Mouse (Mus musculus): ENCODE measurements around the gene Fndc3b. TPM values are rescaled to one million over a fixed set of nuclear protein-coding genes. Genes with fewer than 3 reads are reported as not detected.
A peak's percentile ranks its signal among the peaks of the same experiment; 100 is the strongest.

The Fndc3b gene
- polyA plus RNA-seq, 1 experiment from 2014 or later = 13.3 TPM

- no peak overlapping the region for H3K9ac ChIP-seq (ENCODE audit: low read depth, low read length)
- no peak for ATAC-seq
- no peaks in the 10 kb centered on the region for H3K27me3 ChIP-seq (replicated peaks; ENCODE audit: control insufficient read depth, insufficient read depth, low read length)
- no peak overlapping the region for H3K4me3 ChIP-seq (ENCODE audit: low read depth, low read length)
- peaks cover 4% of the 10 kb centered on the region; the same call in 1 of the 2 replicates for H3K36me3 ChIP-seq (ENCODE audit: control insufficient read depth, insufficient read depth)
- WGBS = 85% methylated on average over 1 of the region's 1 CpGs
- TF ChIP-seq CTCF (IDR thresholded peaks at IDR 0.05; ENCODE audit: low read depth) = peak; percentile 35; the same call in 1 of the 2 replicates
- no peak overlapping the region for H3K4me2 ChIP-seq (replicated peaks; ENCODE audit: low read depth)
- H3K9me3 ChIP-seq (ENCODE audit: control insufficient read depth) = no peaks in the 10 kb centered on the region
- no peak overlapping the region for H3K27ac ChIP-seq (ENCODE audit: low read depth, low read length)
- H3K4me1 ChIP-seq (replicated peaks; ENCODE audit: control insufficient read depth, insufficient read depth, low read length) = no peaks in the 10 kb centered on the region
These were observed 160.7 kb downstream of the Fndc3b start for GRCm38 (mm10) chr3:27550409-27550808.

GRCm38 (mm10) chr3:27545651-27546050 is 165.5 kb downstream of the Fndc3b start:
- ATAC-seq = no peak
- no peaks in the 10 kb centered on the region for H3K27me3 ChIP-seq (replicated peaks; ENCODE audit: control insufficient read depth, insufficient read depth, low read length)
- H3K36me3 ChIP-seq (ENCODE audit: control insufficient read depth, insufficient read depth) = peaks cover 10% of the 10 kb centered on the region
- H3K4me2 ChIP-seq (replicated peaks; ENCODE audit: low read depth) = no peak overlapping the region
- no peak overlapping the region for H3K27ac ChIP-seq (ENCODE audit: low read depth, low read length)
- H3K4me3 ChIP-seq (ENCODE audit: low read depth, low read length) = no peak overlapping the region
- H3K9ac ChIP-seq (ENCODE audit: low read depth, low read length) = no peak overlapping the region
- no peak for TF ChIP-seq CTCF (IDR thresholded peaks at IDR 0.05; ENCODE audit: low read depth)
- H3K4me1 ChIP-seq (replicated peaks; ENCODE audit: control insufficient read depth, insufficient read depth, low read length) = no peaks in the 10 kb centered on the region
- H3K9me3 ChIP-seq (ENCODE audit: control insufficient read depth) = no peaks in the 10 kb centered on the region
- 79% methylated on average over 3 of the region's 3 CpGs for WGBS

- no peaks in the 10 kb centered on the region for H3K4me1 ChIP-seq (replicated peaks; ENCODE audit: control insufficient read depth, insufficient read depth, low read length)
- H3K36me3 ChIP-seq (ENCODE audit: control insufficient read depth, insufficient read depth) = peaks cover 10% of the 10 kb centered on the region
- H3K27me3 ChIP-seq (replicated peaks; ENCODE audit: control insufficient read depth, insufficient read depth, low read length) = no peaks in the 10 kb centered on the region
- TF ChIP-seq CTCF (IDR thresholded peaks at IDR 0.05; ENCODE audit: low read depth) = no peak
- WGBS = 95% methylated on average over 11 of the region's 11 CpGs
- no peak overlapping the region for H3K9ac ChIP-seq (ENCODE audit: low read depth, low read length)
- H3K9me3 ChIP-seq (ENCODE audit: control insufficient read depth) = no peaks in the 10 kb centered on the region
- H3K27ac ChIP-seq (ENCODE audit: low read depth, low read length) = no peak overlapping the region
- no peak for ATAC-seq
- no peak overlapping the region for H3K4me2 ChIP-seq (replicated peaks; ENCODE audit: low read depth)
- H3K4me3 ChIP-seq (ENCODE audit: low read depth, low read length) = no peak overlapping the region
These were observed 167.0 kb downstream of the Fndc3b start for GRCm38 (mm10) chr3:27544061-27544460.

GRCm38 (mm10) chr3:27541841-27542240 is 169.3 kb downstream of the Fndc3b start:
- Histone ChIP-seq H3K4me3 (ENCODE audit: low read depth, low read length) (no peak overlapping the region), H3K27me3 (replicated peaks; ENCODE audit: control insufficient read depth, insufficient read depth, low read length) (no peaks in the 10 kb centered on the region), H3K4me1 (replicated peaks; ENCODE audit: control insufficient read depth, insufficient read depth, low read length) (no peaks in the 10 kb centered on the region), H3K9ac (ENCODE audit: low read depth, low read length) (no peak overlapping the region), H3K27ac (ENCODE audit: low read depth, low read length) (no peak overlapping the region), H3K36me3 (ENCODE audit: control insufficient read depth, insufficient read depth) (peaks cover 20% of the 10 kb centered on the region), H3K9me3 (ENCODE audit: control insufficient read depth) (no peaks in the 10 kb centered on the region), H3K4me2 (replicated peaks; ENCODE audit: low read depth) (no peak overlapping the region)
- ATAC-seq = no peak
- no peak for TF ChIP-seq CTCF (IDR thresholded peaks at IDR 0.05; ENCODE audit: low read depth)
- WGBS = 96% methylated on average over 12 of the region's 12 CpGs

- Histone ChIP-seq H3K27me3 (replicated peaks; ENCODE audit: control insufficient read depth, insufficient read depth, low read length) (no peaks in the 10 kb centered on the region), H3K4me1 (replicated peaks; ENCODE audit: control insufficient read depth, insufficient read depth, low read length) (no peaks in the 10 kb centered on the region), H3K4me3 (ENCODE audit: low read depth, low read length) (no peak overlapping the region), H3K36me3 (ENCODE audit: control insufficient read depth, insufficient read depth) (peaks cover 20% of the 10 kb centered on the region), H3K9ac (ENCODE audit: low read depth, low read length) (no peak overlapping the region), H3K4me2 (replicated peaks; ENCODE audit: low read depth) (no peak overlapping the region), H3K27ac (ENCODE audit: low read depth, low read length) (no peak overlapping the region), H3K9me3 (ENCODE audit: control insufficient read depth) (no peaks in the 10 kb centered on the region)
- 91% methylated on average over 3 of the region's 3 CpGs for WGBS
- no peak for ATAC-seq
- no peak for TF ChIP-seq CTCF (IDR thresholded peaks at IDR 0.05; ENCODE audit: low read depth)
These were observed 169.9 kb downstream of the Fndc3b start for GRCm38 (mm10) chr3:27541181-27541580.

- 84% methylated on average over 3 of the region's 3 CpGs for WGBS
- ATAC-seq = no peak
These were observed 176.9 kb downstream of the Fndc3b start for GRCm38 (mm10) chr3:27534208-27534607.

GRCm38 (mm10) chr3:27533721-27534120 is 177.4 kb downstream of the Fndc3b start:
- Histone ChIP-seq H3K27ac (ENCODE audit: low read depth, low read length) (no peak overlapping the region), H3K27me3 (replicated peaks; ENCODE audit: control insufficient read depth, insufficient read depth, low read length) (no peaks in the 10 kb centered on the region), H3K9me3 (ENCODE audit: control insufficient read depth) (no peaks in the 10 kb centered on the region), H3K36me3 (ENCODE audit: control insufficient read depth, insufficient read depth) (peaks cover 39% of the 10 kb centered on the region), H3K9ac (ENCODE audit: low read depth, low read length) (no peak overlapping the region), H3K4me3 (ENCODE audit: low read depth, low read length) (no peak overlapping the region), H3K4me1 (replicated peaks; ENCODE audit: control insufficient read depth, insufficient read depth, low read length) (no peaks in the 10 kb centered on the region), H3K4me2 (replicated peaks; ENCODE audit: low read depth) (no peak overlapping the region)
- 79% methylated on average over 4 of the region's 4 CpGs for WGBS
- ATAC-seq = no peak
- TF ChIP-seq CTCF (IDR thresholded peaks at IDR 0.05; ENCODE audit: low read depth) = no peak

More at GRCm38 (mm10) chr3:27534208-27534607, 176.9 kb downstream of the Fndc3b start:
- no peak overlapping the region for H3K4me3 ChIP-seq (ENCODE audit: low read depth, low read length)
- peaks cover 38% of the 10 kb centered on the region for H3K36me3 ChIP-seq (ENCODE audit: control insufficient read depth, insufficient read depth)
- H3K9me3 ChIP-seq (ENCODE audit: control insufficient read depth) = no peaks in the 10 kb centered on the region
- H3K27me3 ChIP-seq (replicated peaks; ENCODE audit: control insufficient read depth, insufficient read depth, low read length) = no peaks in the 10 kb centered on the region
- no peak overlapping the region for H3K27ac ChIP-seq (ENCODE audit: low read depth, low read length)
- no peak for TF ChIP-seq CTCF (IDR thresholded peaks at IDR 0.05; ENCODE audit: low read depth)
- no peak overlapping the region for H3K9ac ChIP-seq (ENCODE audit: low read depth, low read length)
- H3K4me2 ChIP-seq (replicated peaks; ENCODE audit: low read depth) = no peak overlapping the region
- no peaks in the 10 kb centered on the region for H3K4me1 ChIP-seq (replicated peaks; ENCODE audit: control insufficient read depth, insufficient read depth, low read length)
